ENCODE assay signal across 20 mouse cellular contexts in the genomic region with DNA sequence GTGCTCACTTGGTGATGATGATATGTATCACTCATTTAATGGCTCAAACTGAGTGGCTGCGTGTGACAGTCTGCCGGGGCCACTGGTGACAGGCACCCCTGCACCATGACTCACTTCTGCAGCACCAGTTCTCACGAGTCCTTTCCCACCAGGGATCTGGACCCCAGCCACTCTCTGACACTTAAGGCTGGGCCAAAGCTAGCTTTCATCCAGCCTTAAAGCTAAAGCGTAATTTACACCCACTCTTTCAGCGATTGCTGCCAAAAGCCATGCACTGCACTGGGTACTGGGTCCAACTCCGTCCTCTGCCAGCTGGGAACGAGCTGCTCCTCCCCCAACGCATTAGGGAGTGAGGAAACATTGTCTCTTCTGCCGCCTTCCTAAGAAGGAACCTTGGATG. TPM values are rescaled to one million over a fixed set of nuclear protein-coding genes. Genes with fewer than 3 reads are reported as not detected.
DNase-seq lines count a peak whose midpoint lies in the region; ATAC-seq lines count a peak whose summit lies in the region.
"Had no signal": no experiment of that assay in that cellular context is flagged by ENCODE, and none has a peak within 500 bp of the region (broad histone marks: within the 10 kb centered on the region; RNA-seq: fewer than 3 reads in every experiment).

No protein-coding gene starts in this region.

- no peak overlapping the region for H3K27ac ChIP-seq in heart, embryonic 12.5 days (ENCODE audit: poor library complexity, severe bottlenecking)
- no peak overlapping the region for H3K27ac ChIP-seq in forebrain, embryonic 15.5 days (replicated peaks)
- H3K27ac ChIP-seq: intestine, embryonic 15.5 days; stomach, embryonic 15.5 days had no signal

- H3K27me3 ChIP-seq in heart, embryonic 12.5 days (replicated peaks), result peaks cover 37% of the 10 kb centered on the region
- H3K27me3 ChIP-seq in forebrain, embryonic 15.5 days, result no peaks in the 10 kb centered on the region
- H3K27me3 ChIP-seq: stomach, embryonic 15.5 days had no signal

- no peak for ATAC-seq in heart, embryonic 12.5 days (ENCODE audit: insufficient number of reproducible peaks, low FRiP score)
- peak; percentile 83 for ATAC-seq in forebrain, embryonic 15.5 days (replicated peaks)
- ATAC-seq: intestine, embryonic 15.5 days had no signal

- H3K4me1 ChIP-seq in heart, embryonic 12.5 days (replicated peaks), result no peaks in the 10 kb centered on the region
- peaks cover 18% of the 10 kb centered on the region for H3K4me1 ChIP-seq in forebrain, embryonic 15.5 days
- H3K4me1 ChIP-seq: intestine, embryonic 15.5 days; megakaryocyte, embryonic 14.5 days; stomach, embryonic 15.5 days had no signal

- 75% methylated on average over 9 of the region's 9 CpGs for WGBS in heart, embryonic 12.5 days
- 34% methylated on average over 9 of the region's 9 CpGs for WGBS in forebrain, embryonic 15.5 days

- no peaks in the 10 kb centered on the region for H3K9me3 ChIP-seq in heart, embryonic 12.5 days (replicated peaks)
- no peaks in the 10 kb centered on the region for H3K9me3 ChIP-seq in forebrain, embryonic 15.5 days
- H3K9me3 ChIP-seq: intestine, embryonic 15.5 days; megakaryocyte, embryonic 14.5 days; stomach, embryonic 15.5 days had no signal

- no peaks in the 10 kb centered on the region for H3K36me3 ChIP-seq in heart, embryonic 12.5 days
- no peaks in the 10 kb centered on the region for H3K36me3 ChIP-seq in forebrain, embryonic 15.5 days
- H3K36me3 ChIP-seq: intestine, embryonic 15.5 days; stomach, embryonic 15.5 days had no signal

- DNase-seq in heart, adult 11 months, result peak; percentile 68
- DNase-seq in lung, postnatal 10 days, result peak; percentile 2
- no peak for DNase-seq in lung, postnatal 25 days (ENCODE audit: low spot score)
- DNase-seq in right cerebral cortex, postnatal 14 days, result peak; percentile 20
- no peak for DNase-seq in thymus, postnatal 25 days
- DNase-seq: adrenal gland, postnatal 14 days; heart, adult 18-20 months; kidney, postnatal 10 days; lung, embryonic 14.5 days; thymus, postnatal 4 days had no signal

- H3K4me3 ChIP-seq in heart, embryonic 12.5 days, result no peak overlapping the region
- H3K4me3 ChIP-seq in forebrain, embryonic 15.5 days, result no peak overlapping the region
- H3K4me3 ChIP-seq: intestine, embryonic 15.5 days; megakaryocyte, embryonic 14.5 days; stomach, embryonic 15.5 days had no signal

- H3K9ac ChIP-seq in heart, embryonic 12.5 days, result no peak overlapping the region
- no peak overlapping the region for H3K9ac ChIP-seq in forebrain, embryonic 15.5 days (replicated peaks)
- H3K9ac ChIP-seq: intestine, embryonic 15.5 days; lung, embryonic 14.5 days; stomach, embryonic 15.5 days had no signal

- no peak overlapping the region for H3K4me2 ChIP-seq in heart, embryonic 12.5 days
- no peak overlapping the region for H3K4me2 ChIP-seq in forebrain, embryonic 15.5 days (replicated peaks)
- H3K4me2 ChIP-seq: intestine, embryonic 15.5 days; lung, embryonic 14.5 days; stomach, embryonic 15.5 days had no signal

RNA-seq across cellular contexts. Expression of gene Gm9376, which starts 50.5 kb away (rescaled TPM):
- not detected in 2 replicates for polyA plus RNA-seq in heart, embryonic 12.5 days (2016; fragmentation: Nextera tagmentation; extraction: Ambion mirVana)
- polyA plus RNA-seq in forebrain, embryonic 15.5 days (2015; fragmentation: Nextera tagmentation; extraction: Ambion mirVana), result not detected in 2 replicates
- polyA plus RNA-seq: C2C12; cortical plate, adult 2 months; embryonic facial prominence, embryonic 14.5 days; heart, postnatal 0 days; intestine, embryonic 15.5 days; liver, adult 2 months; lung, embryonic 14.5 days; stomach, embryonic 15.5 days had no signal

Comparison
In these comparisons a context has a peak if more than half of its experiments do, and no peak if none do; other contexts are left out.
1. DNase-seq: peak in heart, adult 11 months (single experiment), lung, postnatal 10 days (single experiment) and right cerebral cortex, postnatal 14 days (single experiment); none in lung, postnatal 25 days (single experiment) and thymus, postnatal 25 days (single experiment).